Mouse (Mus musculus): ENCODE results near the gene Atp13a5. TPM values are rescaled to one million over a fixed set of nuclear protein-coding genes. Genes with fewer than 3 reads are reported as not detected.

Gene Atp13a5
- not detected for polyA plus RNA-seq (2017; shearing (Covaris generic))

DNA sequence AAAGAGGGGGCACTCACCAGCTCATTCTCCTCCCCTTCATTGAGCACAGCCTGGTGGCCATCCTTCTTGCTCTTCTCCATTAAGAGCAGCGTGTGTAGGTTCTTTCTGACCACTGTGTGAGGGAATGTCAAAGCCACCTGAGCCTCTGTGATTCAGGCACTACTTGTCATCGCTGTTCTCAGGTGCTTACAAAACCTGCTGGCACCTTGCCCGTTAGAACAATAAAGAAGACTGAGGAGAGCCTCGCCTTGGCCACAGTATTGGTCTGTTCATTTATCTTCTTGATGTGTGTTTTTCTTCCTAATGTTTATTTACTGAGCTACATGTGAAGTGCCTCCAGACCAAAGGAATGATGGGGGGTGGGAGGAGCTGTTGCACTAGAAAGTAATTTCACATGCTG is at the start of gene Atp13a5:
TSS of gene Atp13a5 (minus strand) at position 275 of the 400 bp plus-strand sequence.

GRCm38 (mm10) chr16:29209605-29210411 is 168.7 kb downstream of the Atp13a5 start, which contains the start of gene Hrasls:
TSS of gene Hrasls (plus strand) at chr16:29209695.

Other genes starting within 250 kb of the Atp13a5 start
- not detected for gene Hrasls, start 169.0 kb downstream of the Atp13a5 start, polyA plus RNA-seq (2017; shearing (Covaris generic))
- gene Atp13a4, start 166.1 kb upstream of the Atp13a5 start, polyA plus RNA-seq (2017; shearing (Covaris generic)) = not detected
- 38.8 TPM for gene Opa1, start 200.6 kb upstream of the Atp13a5 start, polyA plus RNA-seq (2017; shearing (Covaris generic))

Data from CD4-positive, CD25-positive, alpha-beta regulatory T cell (primary cell).